Mouse (Mus musculus) adrenal gland, postnatal 36 days (tissue): ENCODE results near the gene Nbl1. TPM values are rescaled to one million over a fixed set of nuclear protein-coding genes. Genes with fewer than 3 reads are reported as not detected.

Experiments used
- DNase-seq, 2 experiments: peaks; one replicate each; pipeline ENCODE4 v3.0.0; 2021; ENCODE audit warnings: mixed read lengths in 1 of 2
- long read RNA-seq, 2 experiments: library from polyadenylated mRNA; stranded (forward); transcript quantifications; one replicate each; pipeline ENCODE4 v2.0.0; 2021; ENCODE audit warnings: borderline sequencing depth in 2 of 2
- total RNA-seq, 2 experiments: library from RNA; stranded (reverse); gene quantifications; 2 replicates each; pipeline ENCODE4 v1.2.3; 2021

The Nbl1 gene
- total RNA-seq, result 10 to 100 TPM; 43.2 to 45.0 TPM
- long read RNA-seq, experiment 1, transcript Nbl1-201 (4 exons, 1,793 nt), result major isoform, 63 of 77 reads
- long read RNA-seq, experiment 1, partial matches to known transcripts, result 4 of 77 reads
- long read RNA-seq, experiment 1, other reads (novel, unspliced or antisense), result 10 of 77 reads
- long read RNA-seq, experiment 2, transcript Nbl1-201 (4 exons, 1,793 nt), result major isoform, 24 of 31 reads
- long read RNA-seq, experiment 2, partial matches to known transcripts, result 2 of 31 reads
- long read RNA-seq, experiment 2, other reads (novel, unspliced or antisense), result 5 of 31 reads

DNA sequence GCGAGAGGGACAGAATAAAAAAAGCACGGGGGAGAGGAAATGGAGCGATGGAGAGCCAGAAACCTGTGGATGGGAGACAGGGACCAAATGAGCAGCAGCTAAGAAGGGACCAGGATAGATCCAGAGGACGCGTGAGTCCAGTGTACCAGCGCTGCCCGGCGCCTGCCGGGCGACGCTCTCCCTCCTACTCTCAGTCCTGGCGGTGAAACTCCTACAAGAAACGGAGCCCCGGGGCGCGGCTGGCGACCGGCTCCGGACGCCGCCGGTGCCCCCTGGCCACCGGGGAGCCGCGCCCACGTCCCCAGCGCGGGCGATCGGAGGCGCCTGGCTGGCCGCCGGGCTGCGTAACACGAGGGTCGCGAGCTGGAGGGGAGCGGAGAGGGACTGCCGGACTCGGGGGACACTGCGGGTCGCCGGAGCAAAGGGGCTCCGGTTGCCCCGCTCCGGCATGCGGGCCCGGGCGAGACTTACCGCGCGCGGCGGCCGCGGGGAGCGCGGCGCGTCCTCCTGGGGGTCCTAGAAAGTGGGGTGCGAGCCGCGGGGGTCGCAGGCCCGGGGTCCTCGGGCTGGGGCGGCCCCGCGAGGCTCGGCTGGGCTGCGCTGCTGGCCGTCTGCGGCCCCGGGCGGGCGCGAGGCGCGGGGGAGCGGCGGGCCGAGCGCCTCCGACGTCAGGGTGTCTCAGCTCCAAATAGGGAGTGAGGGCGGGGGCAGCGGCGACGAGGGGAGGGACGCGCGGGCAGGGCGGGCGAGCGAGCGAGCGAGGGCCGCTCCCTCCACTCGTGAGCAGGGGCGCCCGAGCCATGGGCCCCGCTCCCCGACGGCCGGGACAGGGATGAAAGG, at the start of gene Nbl1:
TSS of gene Nbl1 (minus strand) at position 638 of the 840 bp plus-strand sequence.
- peak; percentile 79 to 84 for DNase-seq

DNA sequence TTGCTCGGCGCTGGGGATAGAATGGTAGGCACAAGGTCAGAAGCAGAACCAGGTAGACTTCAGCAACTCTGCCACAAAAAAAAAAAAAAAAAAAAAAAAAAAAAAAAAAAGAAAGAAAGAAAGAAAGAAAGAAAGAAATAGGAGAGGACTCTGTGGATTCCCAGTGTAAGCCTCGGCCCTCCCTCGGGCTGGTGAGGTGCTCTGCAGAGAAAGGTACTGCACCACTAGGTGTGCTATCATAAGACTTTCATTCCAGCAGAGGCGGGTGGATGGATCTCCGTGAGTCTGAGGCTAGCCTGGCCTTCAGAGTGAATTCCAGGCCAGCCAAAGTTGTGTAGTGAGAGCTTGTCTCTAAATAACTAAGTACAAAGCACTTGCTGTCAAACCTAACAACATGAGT, 49.0 kb upstream of the Nbl1 start:
- no peak for DNase-seq

DNA sequence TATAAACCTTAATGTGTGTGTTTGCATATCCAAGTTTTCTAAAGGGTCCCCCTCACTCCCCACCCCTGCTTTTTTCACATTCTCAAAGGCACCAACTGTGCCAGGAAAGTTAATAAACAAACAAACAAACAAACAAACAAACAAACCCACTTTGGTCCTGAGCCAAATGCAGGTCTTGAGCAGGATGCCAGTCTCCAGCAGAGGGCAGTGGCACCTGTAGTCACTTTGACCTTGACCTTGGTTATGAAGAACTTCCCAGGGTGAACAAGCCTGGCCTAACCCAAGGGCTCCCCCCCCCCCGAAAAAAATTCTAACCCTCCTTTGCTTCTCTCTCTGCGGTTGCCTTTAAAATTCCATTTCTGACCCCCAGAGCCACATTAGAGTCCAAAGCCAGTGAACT, 47.5 kb upstream of the Nbl1 start:
- DNase-seq, result peak in 1 of 2 experiments; percentile 16

DNA sequence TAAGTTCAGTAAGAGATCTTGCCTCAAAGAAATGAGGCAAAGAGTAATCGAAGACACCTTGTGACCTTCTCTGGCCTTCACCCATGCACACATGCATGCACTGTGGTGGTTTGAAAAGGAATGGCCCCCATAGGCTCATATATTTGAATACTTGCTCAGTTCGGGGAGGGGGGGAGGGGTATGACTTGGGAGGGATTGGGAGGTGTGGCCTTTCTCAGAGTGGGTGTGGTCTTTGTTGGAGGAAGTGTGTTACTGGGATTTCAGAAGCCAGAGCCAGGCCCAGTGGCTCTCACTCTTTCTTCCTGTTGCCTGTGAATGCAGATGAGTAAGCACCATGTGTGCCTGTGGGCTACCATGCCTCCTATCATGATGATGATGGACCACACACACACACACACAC, 43.2 kb upstream of the Nbl1 start:
- no peak for DNase-seq

DNA sequence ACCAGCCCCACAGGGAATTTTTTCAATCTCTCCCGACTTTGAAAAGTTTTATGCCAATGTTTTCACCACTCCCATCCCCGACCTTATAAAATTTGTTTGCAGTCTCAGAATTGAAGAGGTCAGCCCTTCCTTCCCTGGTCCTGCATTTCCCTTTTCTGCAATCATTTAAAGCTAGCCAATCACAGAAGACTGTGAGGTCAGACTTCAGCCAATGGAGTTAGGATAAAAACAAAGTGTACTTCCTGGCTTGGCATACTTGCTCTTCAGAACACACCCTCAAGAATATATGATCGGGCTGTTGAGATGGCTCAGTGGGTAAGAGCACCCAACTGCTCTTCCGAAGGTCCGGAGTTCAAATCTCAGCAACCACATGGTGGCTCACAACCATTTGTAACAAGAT, 40.3 kb upstream of the Nbl1 start:
- DNase-seq, result no peak

DNA sequence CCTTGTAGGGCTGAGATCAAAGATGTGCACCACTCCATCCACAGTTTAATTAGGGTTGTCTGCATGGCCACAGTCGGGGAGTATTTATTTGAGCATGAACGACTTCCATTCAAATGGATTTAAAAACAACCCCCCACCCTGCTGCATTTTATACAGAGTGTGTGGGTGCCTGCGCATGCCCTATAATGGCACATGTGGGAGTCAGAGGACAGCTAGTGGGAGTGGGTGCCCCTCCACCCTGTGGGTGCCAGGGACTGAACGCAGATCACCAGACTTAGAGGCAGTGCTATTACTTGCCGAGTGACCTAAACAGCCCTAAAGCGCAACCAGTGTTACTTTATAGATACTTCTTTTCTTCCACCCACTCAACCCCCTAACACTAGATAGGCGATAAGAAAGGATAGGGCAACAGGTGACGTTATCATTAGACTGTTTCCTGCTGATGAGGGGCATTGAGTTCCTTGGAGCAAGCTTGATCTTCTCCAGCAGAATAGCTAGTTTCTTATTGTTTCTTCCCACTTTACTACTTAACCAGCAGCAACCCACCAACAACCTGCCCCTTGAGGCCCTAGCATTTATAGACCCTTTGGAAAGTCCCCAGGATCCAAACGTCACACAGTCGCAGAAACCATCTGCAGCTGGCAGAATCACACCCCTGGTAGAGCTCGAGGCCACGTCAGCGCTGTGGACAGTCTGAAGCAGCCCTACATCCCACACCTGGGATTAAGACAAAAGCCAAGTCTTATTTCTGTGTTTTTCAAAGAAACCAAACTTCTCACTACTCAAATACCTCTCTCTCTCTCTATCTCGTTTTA, 39.3 kb upstream of the Nbl1 start:
- no peak for DNase-seq

GRCm38 (mm10) chr4:139130701-139131549, 38.1 kb upstream of the Nbl1 start, which contains the start of gene Minos1:
TSS of gene Minos1 (minus strand) at chr4:139131113.
- peak; percentile 98 to 99 for DNase-seq

DNA sequence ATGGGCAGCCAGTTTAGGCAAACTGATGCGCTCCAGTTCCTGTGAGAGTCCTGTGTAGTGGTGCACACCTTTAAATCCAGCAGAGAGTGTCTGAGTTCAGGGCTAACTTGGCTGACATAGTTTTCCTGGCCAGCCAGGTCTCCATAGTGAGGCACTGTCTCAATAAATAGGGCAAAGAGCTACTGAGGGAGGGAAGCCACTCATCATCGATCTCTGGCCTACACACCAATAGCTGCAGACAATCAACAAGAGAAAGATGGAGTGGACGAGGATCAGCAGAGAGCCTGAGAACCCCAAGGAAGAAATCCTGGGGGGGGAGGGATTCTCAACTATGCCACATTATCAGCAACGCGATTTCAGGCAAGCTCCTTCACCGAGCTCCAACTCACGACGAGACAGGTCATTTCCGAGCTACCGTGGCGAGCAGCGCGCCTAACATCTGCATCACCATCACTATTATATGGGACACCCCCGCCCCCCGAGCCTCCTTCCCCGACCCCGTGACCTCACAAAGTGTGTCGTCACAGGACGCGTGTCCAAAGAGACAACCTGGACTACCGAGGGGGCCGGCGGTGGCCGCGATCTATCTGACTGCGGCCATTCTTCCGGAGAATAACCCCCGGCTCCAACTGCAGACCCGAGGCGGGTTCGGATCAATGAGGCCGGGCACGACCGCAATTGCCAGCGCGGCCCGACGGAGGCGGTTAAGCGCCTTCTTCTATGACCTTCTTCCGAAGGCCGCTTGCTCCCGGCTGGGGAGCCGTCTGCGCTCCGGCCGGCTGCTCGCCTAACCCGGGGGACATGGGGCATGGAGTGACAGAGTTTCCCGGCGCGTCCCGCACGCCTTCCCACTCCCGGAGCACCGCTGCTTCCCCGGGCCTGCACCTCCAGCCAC, 37.3 kb upstream of the Nbl1 start:
- peak; percentile 53 to 55 for DNase-seq

GRCm38 (mm10) chr4:139126475-139126874, 33.7 kb upstream of the Nbl1 start:
- no peak for DNase-seq

GRCm38 (mm10) chr4:139124940-139125339, 32.1 kb upstream of the Nbl1 start:
- no peak for DNase-seq

- no peak for DNase-seq
Observed at GRCm38 (mm10) chr4:139122557-139122956, 29.8 kb upstream of the Nbl1 start.

DNA sequence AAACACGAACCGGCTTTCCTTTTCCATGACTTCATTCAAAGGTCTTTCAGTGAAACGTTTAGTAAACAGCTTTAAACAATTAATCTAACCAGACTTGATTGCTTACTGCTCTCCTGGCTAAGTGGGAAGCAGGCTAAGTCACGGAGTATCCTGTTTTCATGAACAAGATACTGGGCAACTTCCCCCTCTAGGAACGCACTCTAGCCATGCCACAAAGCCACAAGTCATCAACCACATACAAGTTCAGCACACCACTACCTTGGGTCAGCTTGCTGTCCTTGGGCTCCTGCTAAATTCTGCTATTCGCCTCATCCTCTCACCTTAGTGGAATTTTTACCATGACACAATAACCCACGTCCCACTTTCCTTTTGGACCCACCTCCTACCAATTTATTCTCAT, 28.2 kb upstream of the Nbl1 start:
- DNase-seq, result no peak

GRCm38 (mm10) chr4:139120281-139120814, 27.6 kb upstream of the Nbl1 start:
- DNase-seq, result no peak

DNA sequence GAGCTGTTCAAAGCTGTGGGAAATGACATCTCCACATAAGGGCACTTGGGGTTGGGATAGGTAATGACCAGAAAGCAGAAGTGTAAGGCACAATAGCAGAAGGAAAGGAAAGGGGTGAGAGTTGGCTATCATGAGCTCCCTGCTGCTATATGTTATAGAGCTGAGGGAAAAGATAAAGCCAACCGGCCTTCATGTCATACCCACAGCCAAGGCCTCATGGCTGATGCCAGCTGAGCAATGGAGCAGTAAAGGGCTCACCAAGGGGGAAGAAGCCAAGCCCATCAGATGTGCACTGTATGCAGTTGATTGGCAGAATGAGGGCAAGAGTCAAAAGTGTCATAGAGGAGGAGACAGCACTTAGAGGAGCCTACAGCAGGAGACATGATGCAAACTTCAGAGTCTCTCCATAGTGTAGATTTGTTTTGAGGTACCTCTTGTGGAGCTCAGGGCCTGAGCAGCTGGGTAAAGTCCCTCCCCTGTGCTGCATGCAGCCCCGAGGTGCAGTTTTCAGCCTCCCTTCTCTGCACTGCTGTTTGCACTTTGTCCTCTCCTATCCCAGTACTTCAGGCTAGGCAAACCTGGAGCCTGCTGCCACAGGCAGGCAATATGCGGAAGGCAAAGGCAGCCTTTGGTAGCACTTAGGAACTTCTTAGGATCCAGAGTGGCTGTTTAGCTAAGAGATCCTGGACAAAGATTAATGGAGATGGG, 23.7 kb upstream of the Nbl1 start:
- no peak for DNase-seq

DNA sequence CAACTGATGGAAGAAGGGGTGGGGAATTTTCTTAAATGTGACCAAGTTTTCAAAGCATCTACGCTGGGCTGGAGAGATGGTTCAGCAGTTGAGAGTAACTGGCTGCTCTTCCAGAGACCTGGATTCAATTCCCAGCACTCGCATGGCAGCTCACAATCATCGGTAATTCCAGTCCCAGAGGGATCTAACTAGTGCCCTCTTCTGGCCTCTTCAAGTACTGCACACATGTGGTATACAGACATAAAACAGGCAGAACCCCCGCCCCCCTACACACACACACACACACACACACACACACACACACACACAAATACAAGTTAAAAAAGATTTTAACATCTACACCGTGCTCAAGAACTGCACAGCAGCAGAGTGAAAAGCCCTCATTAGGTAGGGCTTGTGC, 22.9 kb upstream of the Nbl1 start:
- DNase-seq, result no peak

GRCm38 (mm10) chr4:139112482-139112881, 19.7 kb upstream of the Nbl1 start:
- no peak for DNase-seq

- DNase-seq, result no peak
Observed at GRCm38 (mm10) chr4:139111421-139111820, 18.6 kb upstream of the Nbl1 start.

DNA sequence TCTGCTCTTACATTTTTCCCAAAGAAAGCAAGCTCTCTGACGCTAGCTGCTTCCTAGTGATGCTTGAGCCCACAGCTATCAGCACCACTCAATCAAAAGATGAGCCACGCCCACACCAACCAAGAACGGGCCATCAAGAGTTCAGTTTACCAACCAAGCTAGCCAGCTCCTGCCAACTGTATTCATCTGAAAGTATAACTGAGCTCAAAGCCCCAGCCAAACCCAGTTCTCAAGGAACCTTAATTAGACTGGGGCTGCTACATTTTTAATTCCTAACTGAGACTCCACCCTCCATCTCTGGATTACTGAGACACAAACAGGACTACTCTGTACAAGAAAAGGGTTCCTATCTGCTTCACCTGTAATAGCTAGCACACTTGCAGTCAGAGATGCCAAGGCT, 18.1 kb upstream of the Nbl1 start:
- DNase-seq, result no peak

DNA sequence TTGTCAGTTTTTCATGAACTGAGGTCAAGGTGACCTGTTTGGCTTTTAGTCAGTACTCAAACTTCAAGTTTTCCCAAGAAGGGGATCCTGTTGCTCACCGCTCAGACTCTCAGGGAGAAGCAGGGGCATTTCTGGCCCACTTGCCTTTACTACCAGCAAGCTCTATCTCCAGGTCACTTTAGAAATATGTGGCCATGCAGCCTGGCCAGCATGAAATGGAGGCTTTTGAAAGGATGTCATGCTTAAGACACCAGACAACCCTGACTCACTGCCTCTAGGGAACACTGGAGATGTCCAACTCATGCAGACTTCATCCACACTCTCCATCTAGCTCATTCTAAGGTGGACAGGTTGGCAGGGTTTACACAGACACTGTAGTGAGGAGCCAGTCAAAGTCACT, 12.7 kb upstream of the Nbl1 start:
- no peak for DNase-seq

DNA sequence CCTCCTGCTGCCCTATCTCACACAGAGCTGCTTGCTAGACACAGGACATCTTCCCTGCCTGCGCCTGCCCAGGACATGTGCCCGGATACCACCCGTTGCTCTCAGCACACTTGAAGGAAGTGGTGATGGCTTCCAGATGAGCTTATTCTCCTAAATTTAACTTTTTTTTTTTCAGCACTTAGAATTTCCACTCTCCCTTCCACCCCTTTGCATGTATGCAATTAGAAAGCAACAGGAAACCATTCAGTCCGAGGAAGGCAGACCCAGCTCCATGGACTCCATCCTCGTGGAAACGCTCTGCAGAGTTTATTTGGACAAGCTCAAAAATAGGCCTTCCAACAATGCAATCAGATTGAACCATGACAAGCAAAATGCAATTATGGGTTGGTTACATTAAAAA, 8.8 kb upstream of the Nbl1 start:
- no peak for DNase-seq
